Comparison of ENCODE assay signal across 16 mouse cellular contexts in the genomic region with DNA sequence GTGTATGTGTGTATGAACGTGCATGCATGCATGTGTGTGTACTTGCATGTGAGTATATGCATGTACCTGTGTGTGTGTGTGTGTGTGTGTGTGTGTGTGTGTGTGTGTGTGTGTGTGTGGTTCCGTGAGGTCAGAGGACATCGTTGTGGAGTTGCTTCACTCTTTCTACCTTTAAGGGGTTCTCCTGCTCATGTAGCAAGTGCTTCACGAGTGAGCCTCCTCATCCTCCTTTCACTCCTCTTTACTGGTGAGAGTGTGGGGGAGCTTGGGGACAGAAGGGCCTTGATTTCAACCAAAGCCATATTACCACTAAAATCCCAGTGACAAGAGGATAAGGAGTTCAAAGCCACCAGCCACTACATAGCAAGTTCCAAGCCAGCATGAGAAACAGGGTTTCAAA. TPM values are rescaled to one million over a fixed set of nuclear protein-coding genes. Genes with fewer than 3 reads are reported as not detected.
DNase-seq lines count a peak whose midpoint lies in the region; ATAC-seq and TF ChIP-seq lines count a peak whose summit lies in the region.
"Had no signal": no experiment of that assay in that cellular context is flagged by ENCODE, and none has a peak within 500 bp of the region (broad histone marks: within the 10 kb centered on the region; RNA-seq: fewer than 3 reads in every experiment).

No protein-coding gene starts in this region.

- ATAC-seq in kidney, postnatal 0 days (replicated peaks; ENCODE audit: low FRiP score, low read depth), result no peak
- ATAC-seq in G1E (ENCODE audit: extremely low read depth, insufficient number of reproducible peaks, low FRiP score, poor library complexity, severe bottlenecking), result no peak
- no peak for ATAC-seq in limb, embryonic 15.5 days (ENCODE audit: insufficient number of reproducible peaks, low FRiP score, low TSS enrichment, low read depth)
- no peak for ATAC-seq in granulocyte monocyte progenitor cell, adult 5-6 weeks (replicated peaks; ENCODE audit: poor library complexity, severe bottlenecking)
- ATAC-seq: activated CD4-positive, CD25-positive, alpha-beta regulatory T cell, adult 4 months had no signal

- no peaks in the 10 kb centered on the region for H3K9me3 ChIP-seq in kidney, postnatal 0 days (replicated peaks; ENCODE audit: low read length)
- no peaks in the 10 kb centered on the region for H3K9me3 ChIP-seq in G1E (replicated peaks)
- no peaks in the 10 kb centered on the region for H3K9me3 ChIP-seq in limb, embryonic 15.5 days
- H3K9me3 ChIP-seq: hindbrain, embryonic 15.5 days had no signal

- TF ChIP-seq EP300 in heart, adult 2 months (IDR thresholded peaks at IDR 0.05; ENCODE audit: insufficient read depth, low read depth, low read length), result no peak

- 87% methylated on average over 4 of the region's 4 CpGs for WGBS in heart, adult 2 months
- 75% methylated on average over 4 of the region's 4 CpGs for WGBS in kidney, postnatal 0 days
- 89% methylated on average over 4 of the region's 4 CpGs for WGBS in limb, embryonic 15.5 days

- no peak for TF ChIP-seq CTCF in heart, adult 2 months (IDR thresholded peaks at IDR 0.05)
- TF ChIP-seq CTCF in kidney, postnatal 0 days (IDR thresholded peaks at IDR 0.05; ENCODE audit: low read depth), result no peak
- TF ChIP-seq CTCF in G1E (IDR thresholded peaks at IDR 0.05; ENCODE audit: low read depth, low read length), result no peak

- H3K27ac ChIP-seq in heart, adult 2 months, result peak overlapping the region; percentile 86
- H3K27ac ChIP-seq in kidney, postnatal 0 days, result peak overlapping the region; percentile 34; the same call in 1 of the 2 replicates
- H3K27ac ChIP-seq in limb, embryonic 15.5 days, result peak overlapping the region; percentile 73; the same call in 1 of the 2 replicates

- no peak overlapping the region for H3K4me3 ChIP-seq in heart, adult 2 months
- H3K4me3 ChIP-seq in kidney, postnatal 0 days (replicated peaks; ENCODE audit: low read depth, low read length), result no peak overlapping the region
- H3K4me3 ChIP-seq in G1E (ENCODE audit: low read depth, low read length), result peak overlapping the region; percentile 20; the same call in 1 of the 2 replicates
- no peak overlapping the region for H3K4me3 ChIP-seq in limb, embryonic 15.5 days
- H3K4me3 ChIP-seq: hindbrain, embryonic 15.5 days had no signal

- H3K27me3 ChIP-seq in heart, adult 2 months (ENCODE audit: control insufficient read depth, insufficient read depth, low read length), result no peaks in the 10 kb centered on the region
- H3K27me3 ChIP-seq in kidney, postnatal 0 days (ENCODE audit: insufficient read depth, low read length), result no peaks in the 10 kb centered on the region
- H3K27me3 ChIP-seq in G1E (ENCODE audit: insufficient read depth, low read length), result peaks cover 8% of the 10 kb centered on the region
- H3K27me3 ChIP-seq in limb, embryonic 15.5 days, result no peaks in the 10 kb centered on the region
- H3K27me3 ChIP-seq: hindbrain, embryonic 15.5 days had no signal

- DNase-seq in heart, adult 2 months, result peak in 1 of 2 experiments; percentile 14
- DNase-seq in heart, adult 18-20 months, result no peak
- DNase-seq in kidney, postnatal 0 days (ENCODE audit: low spot score), result no peak
- no peak for DNase-seq in kidney, postnatal 4 days
- DNase-seq in G1E (ENCODE audit: low spot score), result no peak
- no peak for DNase-seq in neural tube, embryonic 10.5 days (ENCODE audit: extremely low spot score, low spot score)

- peaks cover 10% of the 10 kb centered on the region for H3K4me1 ChIP-seq in heart, adult 2 months (ENCODE audit: control insufficient read depth, insufficient read depth, low read length)
- peaks cover 6% of the 10 kb centered on the region; the same call in 1 of the 2 replicates for H3K4me1 ChIP-seq in kidney, postnatal 0 days (replicated peaks; ENCODE audit: insufficient read depth, low read length)
- H3K4me1 ChIP-seq in G1E (ENCODE audit: insufficient read depth, low read depth, low read length), result peaks cover 20% of the 10 kb centered on the region
- peaks cover 6% of the 10 kb centered on the region for H3K4me1 ChIP-seq in limb, embryonic 15.5 days
- H3K4me1 ChIP-seq: hindbrain, embryonic 15.5 days had no signal

- H3K36me3 ChIP-seq in heart, adult 2 months (ENCODE audit: control insufficient read depth, insufficient read depth, low read length), result peaks cover 3% of the 10 kb centered on the region; the same call in 1 of the 2 replicates
- no peaks in the 10 kb centered on the region for H3K36me3 ChIP-seq in kidney, postnatal 0 days (ENCODE audit: insufficient read depth, low read length)
- H3K36me3 ChIP-seq in G1E (replicated peaks), result no peaks in the 10 kb centered on the region
- H3K36me3 ChIP-seq in limb, embryonic 15.5 days, result no peaks in the 10 kb centered on the region
- H3K36me3 ChIP-seq: hindbrain, embryonic 15.5 days had no signal

- no peak overlapping the region for H3K9ac ChIP-seq in heart, adult 2 months (ENCODE audit: low read depth, low read length)
- no peak overlapping the region for H3K9ac ChIP-seq in kidney, postnatal 0 days (ENCODE audit: low read depth, low read length)
- H3K9ac ChIP-seq in limb, embryonic 15.5 days, result no peak overlapping the region
- H3K9ac ChIP-seq: hindbrain, embryonic 15.5 days had no signal

- intact Hi-C loops in heart, adult 2 months (cut with DNase I), result loop anchor here (2.0 kb wide), 1 partner anchor 28 kb away; no protein-coding TSS in a partner anchor

- TF ChIP-seq POLR2A in heart, adult 2 months (IDR thresholded peaks at IDR 0.05; ENCODE audit: insufficient read depth, low read depth, low read length), result no peak

- H3K79me2 ChIP-seq in heart, adult 2 months (replicated peaks; ENCODE audit: control insufficient read depth, insufficient read depth, low read length), result no peaks in the 10 kb centered on the region

- H3K4me2 ChIP-seq in kidney, postnatal 0 days (ENCODE audit: low read length), result no peak overlapping the region
- H3K4me2 ChIP-seq in limb, embryonic 15.5 days, result no peak overlapping the region
- H3K4me2 ChIP-seq: hindbrain, embryonic 15.5 days had no signal

RNA-seq across cellular contexts. Expression of a gene that starts 10.5 kb away (rescaled TPM):
- total RNA-seq in heart, adult 2 months (2021), result 1 to 10 TPM; 2.1 to 2.5 TPM
- 3.1 and 3.3 TPM in 2 replicates for polyA plus RNA-seq in heart, adult 2 months (2012; rRNA removed)
- 1 to 10 TPM; 1.9 to 6.5 TPM for total RNA-seq in heart, adult 18-20 months (2021)
- polyA plus RNA-seq in kidney, postnatal 0 days (2015; fragmentation: Nextera tagmentation; extraction: Ambion mirVana), result 0.33 and 0.41 TPM in 2 replicates
- total RNA-seq in G1E (2014; fragmentation: Nextera tagmentation), result not detected in 2 replicates
- 0.06 and 0.16 TPM in 2 replicates for total RNA-seq in G1E (2017)
- not detected in 2 replicates for polyA plus RNA-seq in G1E (2012)
- polyA plus RNA-seq in limb, embryonic 15.5 days (2015; fragmentation: Nextera tagmentation; extraction: Ambion mirVana), result 0.58 and 0.61 TPM in 2 replicates
- total RNA-seq in granulocyte monocyte progenitor cell, adult 5-6 weeks (2014; fragmentation: Nextera tagmentation), result not detected in 2 replicates
- total RNA-seq in granulocyte monocyte progenitor cell, adult 5-6 weeks (2017), result not detected in 2 replicates
- polyA plus RNA-seq: activated CD4-positive, CD25-positive, alpha-beta regulatory T cell, adult 4 months; CD4-positive, CD25-positive, alpha-beta regulatory T cell, adult 4 months had no signal

RNA-seq across cellular contexts. Expression of a gene that starts 30.0 kb away (rescaled TPM):
- 10 to 100 TPM; 29.7 to 31.4 TPM for total RNA-seq in heart, adult 2 months (2021)
- polyA plus RNA-seq in heart, adult 2 months (2012; rRNA removed), result 21.9 and 27.8 TPM in 2 replicates
- total RNA-seq in heart, adult 18-20 months (2021), result 10 to 100 TPM; 30.6 to 30.7 TPM
- 9.4 and 9.8 TPM in 2 replicates for polyA plus RNA-seq in kidney, postnatal 0 days (2015; fragmentation: Nextera tagmentation; extraction: Ambion mirVana)
- total RNA-seq in G1E (2014; fragmentation: Nextera tagmentation) (0.83 and 0.98 TPM in 2 replicates), G1E (2017) (1.8 and 2.2 TPM in 2 replicates)
- 2.9 TPM in 2 replicates for polyA plus RNA-seq in G1E (2012)
- 16.0 and 22.0 TPM in 2 replicates for polyA plus RNA-seq in limb, embryonic 15.5 days (2015; fragmentation: Nextera tagmentation; extraction: Ambion mirVana)
- total RNA-seq in granulocyte monocyte progenitor cell, adult 5-6 weeks (2014; fragmentation: Nextera tagmentation), result not detected in 2 replicates
- total RNA-seq in granulocyte monocyte progenitor cell, adult 5-6 weeks (2017), result not detected in 2 replicates
- polyA plus RNA-seq: CD4-positive, CD25-positive, alpha-beta regulatory T cell, adult 4 months had no signal

RNA-seq across cellular contexts. Expression of a gene that starts 33.5 kb away (rescaled TPM):
- total RNA-seq in heart, adult 2 months (2021), result 1 to 10 TPM in 1 of 2 experiments, under 1 TPM in 1; 0.73 to 1.6 TPM
- polyA plus RNA-seq in heart, adult 2 months (2012; rRNA removed), result 7.1 and 10.0 TPM in 2 replicates
- total RNA-seq in heart, adult 18-20 months (2021), result 1 to 10 TPM; 1.3 to 1.9 TPM
- 1.1 and 1.9 TPM in 2 replicates for polyA plus RNA-seq in kidney, postnatal 0 days (2015; fragmentation: Nextera tagmentation; extraction: Ambion mirVana)
- total RNA-seq in G1E (2014; fragmentation: Nextera tagmentation) (not detected in 2 replicates), G1E (2017) (0.06 and 0.27 TPM in 2 replicates)
- not detected in 2 replicates for polyA plus RNA-seq in G1E (2012)
- 69.2 and 77.5 TPM in 2 replicates for polyA plus RNA-seq in limb, embryonic 15.5 days (2015; fragmentation: Nextera tagmentation; extraction: Ambion mirVana)
- total RNA-seq in granulocyte monocyte progenitor cell, adult 5-6 weeks (2014; fragmentation: Nextera tagmentation), result 1.1 TPM in 1 of 2 replicates, not detected in the other
- not detected in 2 replicates for total RNA-seq in granulocyte monocyte progenitor cell, adult 5-6 weeks (2017)
- total RNA-seq: megakaryocyte progenitor cell, adult 5-6 weeks had no signal
- polyA plus RNA-seq: activated CD4-positive, CD25-positive, alpha-beta regulatory T cell, adult 4 months had no signal

RNA-seq across cellular contexts. Expression of a gene that starts 36.2 kb away (rescaled TPM):
- total RNA-seq in heart, adult 2 months (2021), result not detected
- not detected in 2 replicates for polyA plus RNA-seq in heart, adult 2 months (2012; rRNA removed)
- not detected for total RNA-seq in heart, adult 18-20 months (2021)
- not detected in 2 replicates for polyA plus RNA-seq in kidney, postnatal 0 days (2015; fragmentation: Nextera tagmentation; extraction: Ambion mirVana)
- not detected in 2 replicates for total RNA-seq in G1E (2014; fragmentation: Nextera tagmentation)
- not detected in 2 replicates for total RNA-seq in G1E (2017)
- polyA plus RNA-seq in G1E (2012), result not detected in 2 replicates
- polyA plus RNA-seq in limb, embryonic 15.5 days (2015; fragmentation: Nextera tagmentation; extraction: Ambion mirVana), result not detected in 2 replicates
- not detected in 2 replicates for total RNA-seq in granulocyte monocyte progenitor cell, adult 5-6 weeks (2014; fragmentation: Nextera tagmentation)
- not detected in 2 replicates for total RNA-seq in granulocyte monocyte progenitor cell, adult 5-6 weeks (2017)
- total RNA-seq: megakaryocyte progenitor cell, adult 5-6 weeks had no signal
- polyA plus RNA-seq: activated CD4-positive, CD25-positive, alpha-beta regulatory T cell, adult 4 months; brain, embryonic 14.5 days; CD4-positive, CD25-positive, alpha-beta regulatory T cell, adult 4 months; forebrain, embryonic 11.5 days; hindbrain, embryonic 15.5 days; neural tube, embryonic 11.5 days; thymus, postnatal 0 days had no signal

RNA-seq across cellular contexts. Expression of a gene that starts 54.2 kb away (rescaled TPM):
- 1 to 10 TPM; 7.2 to 8.4 TPM for total RNA-seq in heart, adult 2 months (2021)
- 21.3 TPM in 2 replicates for polyA plus RNA-seq in heart, adult 2 months (2012; rRNA removed)
- total RNA-seq in heart, adult 18-20 months (2021), result 10 to 100 TPM in 1 of 2 experiments, 1 to 10 TPM in 1; 6.2 to 10.2 TPM
- 14.2 and 14.5 TPM in 2 replicates for polyA plus RNA-seq in kidney, postnatal 0 days (2015; fragmentation: Nextera tagmentation; extraction: Ambion mirVana)
- total RNA-seq in G1E (2014; fragmentation: Nextera tagmentation), result not detected in 2 replicates
- not detected in 2 replicates for total RNA-seq in G1E (2017)
- polyA plus RNA-seq in G1E (2012), result not detected in 2 replicates
- polyA plus RNA-seq in limb, embryonic 15.5 days (2015; fragmentation: Nextera tagmentation; extraction: Ambion mirVana), result 29.5 and 31.8 TPM in 2 replicates
- not detected in 2 replicates for total RNA-seq in granulocyte monocyte progenitor cell, adult 5-6 weeks (2014; fragmentation: Nextera tagmentation)
- total RNA-seq in granulocyte monocyte progenitor cell, adult 5-6 weeks (2017), result not detected in 2 replicates
- total RNA-seq: megakaryocyte progenitor cell, adult 5-6 weeks had no signal
- polyA plus RNA-seq: activated CD4-positive, CD25-positive, alpha-beta regulatory T cell, adult 4 months; CD4-positive, CD25-positive, alpha-beta regulatory T cell, adult 4 months had no signal

Comparison
In these comparisons a context has a peak if more than half of its experiments do, and no peak if none do; other contexts are left out.
1. H3K27ac ChIP-seq: peak in every context shown above with its lines; median percentile 86 in heart, adult 2 months; 73 in limb, embryonic 15.5 days; 34 in kidney, postnatal 0 days.
2. RNA of a gene that starts 30.0 kb away (total RNA-seq): 29.7 to 31.4 TPM in heart, adult 2 months and 30.6 to 30.7 TPM in heart, adult 18-20 months; 0.83 to 2.2 TPM in G1E and not detected in granulocyte monocyte progenitor cell, adult 5-6 weeks; every median in the first group is over 4 times any median in the second.